Mouse (Mus musculus) brain, adult 10 weeks (tissue): ENCODE measurements around the gene Prss1. TPM values are rescaled to one million over a fixed set of nuclear protein-coding genes. Genes with fewer than 3 reads are reported as not detected.

Experiments
- polyA plus RNA-seq: library from polyadenylated mRNA; stranded (reverse); fragments of 350-450 nt; fragmentation: Illumina TruSeq; extraction: RNeasy Lipid Tissue Mini Kit (QIAGEN cat#74804); gene quantifications from one replicate; pipeline ENCODE4 v1.2.3, GENCODE M21; 2015; ENCODE audit warnings: low read depth, low replicate concordance

The Prss1 gene
- not detected for polyA plus RNA-seq

DNA sequence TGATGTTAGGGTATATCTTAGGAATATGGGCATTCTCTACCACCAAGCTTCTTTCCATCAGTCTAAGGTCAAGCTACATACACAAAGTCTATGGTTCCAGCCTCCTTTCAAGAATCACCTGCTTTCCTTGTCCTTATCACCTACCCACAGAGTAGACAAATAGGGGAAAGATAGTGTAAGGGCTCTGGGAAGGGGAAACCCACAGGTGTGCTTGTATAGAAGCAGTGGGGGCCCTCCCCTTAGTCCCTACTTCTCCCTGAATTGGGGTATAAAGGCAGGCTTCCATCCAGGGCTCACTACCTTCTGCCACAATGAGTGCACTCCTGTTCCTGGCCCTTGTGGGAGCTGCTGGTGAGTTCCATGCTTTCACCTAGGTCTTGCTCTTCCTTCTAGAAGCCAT is at the start of gene Prss1:
Prss1 (plus strand) TSS at position 301 of the 400 bp plus-strand sequence.

GRCm38 (mm10) chr6:41446045-41446444 is 12.7 kb upstream of the Prss1 start, which contains the start of gene Gm10334:
TSS of gene Gm10334 (minus strand) at chr6:41446145.

Other genes with a start within 250 kb of the Prss1 start
- gene Try4, start 156.7 kb upstream of the Prss1 start, polyA plus RNA-seq: not detected
- not detected for gene Try5, start 142.1 kb upstream of the Prss1 start, polyA plus RNA-seq
- not detected for gene Try10, start 104.8 kb upstream of the Prss1 start, polyA plus RNA-seq
- gene Prss3, start 81.3 kb upstream of the Prss1 start, polyA plus RNA-seq: not detected
- not detected for gene Gm5771, start 66.6 kb upstream of the Prss1 start, polyA plus RNA-seq
- 0.86 TPM for gene Gm10334, start 12.8 kb upstream of the Prss1 start, polyA plus RNA-seq
- not detected for gene Prss2, start 62.9 kb downstream of the Prss1 start, polyA plus RNA-seq
- 86.6 TPM for gene Ephb6, start 146.6 kb downstream of the Prss1 start, polyA plus RNA-seq
- 1.0 TPM for gene Trpv6, start 177.5 kb downstream of the Prss1 start, polyA plus RNA-seq
- gene Trpv5, start 221.8 kb downstream of the Prss1 start, polyA plus RNA-seq: not detected
- not detected for gene Llcfc1, start 225.5 kb downstream of the Prss1 start, polyA plus RNA-seq
- not detected for gene Kel, start 245.4 kb downstream of the Prss1 start, polyA plus RNA-seq